In the genomic region with DNA sequence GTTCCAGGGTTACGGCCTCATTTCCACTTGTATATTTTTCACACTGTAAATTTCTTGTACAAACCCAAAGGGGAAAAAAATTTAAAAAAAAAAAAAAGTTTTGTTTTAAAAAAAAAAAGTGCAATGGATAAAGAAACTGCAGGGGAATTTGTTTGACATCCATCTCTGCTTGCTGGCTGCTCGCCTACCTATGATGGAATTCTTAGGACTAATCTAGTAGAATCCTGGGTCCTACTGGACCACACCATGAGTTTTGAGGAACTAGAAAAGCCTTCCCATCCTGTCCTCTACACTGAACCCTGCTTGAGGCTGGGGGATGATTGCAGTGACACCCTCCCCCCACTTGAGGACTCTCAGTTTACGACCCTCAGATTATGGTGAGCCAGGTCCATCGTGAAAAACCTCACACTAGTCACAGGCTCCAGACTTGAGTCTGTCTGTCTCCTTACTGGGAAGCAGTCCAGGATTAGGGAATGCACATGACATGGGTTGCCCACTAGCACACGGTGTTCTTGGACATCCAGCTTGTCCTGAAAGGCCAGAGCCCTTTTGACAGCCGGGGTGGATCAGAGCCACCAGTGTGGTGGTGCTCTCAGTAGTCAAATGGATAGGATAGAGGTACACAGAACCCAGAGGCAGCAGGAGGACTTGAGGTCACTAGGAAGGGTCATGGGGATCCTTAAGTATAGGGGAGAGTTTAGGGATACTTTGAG, we compare ENCODE assay signal across 18 mouse cellular contexts. TPM values are rescaled to one million over a fixed set of nuclear protein-coding genes. Genes with fewer than 3 reads are reported as not detected.
DNase-seq lines count a peak whose midpoint lies in the region; ATAC-seq and TF ChIP-seq lines count a peak whose summit lies in the region.
"Had no signal": no experiment of that assay in that cellular context is flagged by ENCODE, and none has a peak within 500 bp of the region (broad histone marks: within the 10 kb centered on the region; RNA-seq: fewer than 3 reads in every experiment).

No protein-coding gene starts in this region.

- DNase-seq in adrenal gland, postnatal 10 days, result peak; percentile 6
- no peak for DNase-seq in adrenal gland, postnatal 36 days
- peak; percentile 96 for DNase-seq in heart, adult 11 months
- no peak for DNase-seq in heart, postnatal 14 days
- DNase-seq in layer of hippocampus, adult 9-11 months, result peak; percentile 31
- DNase-seq in layer of hippocampus, postnatal 25 days (ENCODE audit: extremely low spot score in 1 of 2, low spot score in 1 of 2), result no peak
- DNase-seq: cerebellum, postnatal 25 days; kidney, adult 8-10 months; kidney, postnatal 36 days; liver; lung, adult 2 months; thymus, adult 18-20 months had no signal

- no peak overlapping the region for H3K4me2 ChIP-seq in intestine, embryonic 15.5 days (replicated peaks)
- H3K4me2 ChIP-seq: embryonic facial prominence, embryonic 12.5 days; hindbrain, embryonic 15.5 days; midbrain, embryonic 15.5 days had no signal

- H3K9ac ChIP-seq in intestine, embryonic 15.5 days, result no peak overlapping the region
- H3K9ac ChIP-seq: embryonic facial prominence, embryonic 12.5 days; hindbrain, embryonic 15.5 days; midbrain, embryonic 15.5 days had no signal

- H3K9me3 ChIP-seq in intestine, embryonic 15.5 days, result no peaks in the 10 kb centered on the region
- H3K9me3 ChIP-seq: embryonic facial prominence, embryonic 12.5 days; hindbrain, embryonic 15.5 days; midbrain, embryonic 15.5 days had no signal

- peaks cover 30% of the 10 kb centered on the region for H3K36me3 ChIP-seq in intestine, embryonic 15.5 days

- TF ChIP-seq POLR2A in cortical plate, adult 2 months (IDR thresholded peaks at IDR 0.05; ENCODE audit: extremely low read depth, insufficient read depth, low read length), result no peak

- H3K4me1 ChIP-seq in cortical plate, adult 2 months (ENCODE audit: control insufficient read depth, insufficient read depth, low read length), result 0 out of 2 replicates have a peak, but pooled peaks cover 2% of the 10 kb centered on the region
- peaks cover 35% of the 10 kb centered on the region for H3K4me1 ChIP-seq in intestine, embryonic 15.5 days (replicated peaks)

- intact Hi-C loops in heart, postnatal 14 days (cut with DNase I), result no loop called here

- peak overlapping the region; percentile 92 for H3K27ac ChIP-seq in cortical plate, adult 2 months (ENCODE audit: insufficient read depth, low read length)
- no peak overlapping the region for H3K27ac ChIP-seq in intestine, embryonic 15.5 days
- H3K27ac ChIP-seq: embryonic facial prominence, embryonic 12.5 days; hindbrain, embryonic 15.5 days; midbrain, embryonic 15.5 days had no signal

- 72% methylated on average over 6 of the region's 6 CpGs for WGBS in intestine, embryonic 15.5 days

- H3K27me3 ChIP-seq in intestine, embryonic 15.5 days (replicated peaks), result no peaks in the 10 kb centered on the region
- H3K27me3 ChIP-seq: embryonic facial prominence, embryonic 12.5 days; hindbrain, embryonic 15.5 days; midbrain, embryonic 15.5 days; Patski had no signal

- no peak for TF ChIP-seq CTCF in cortical plate, adult 2 months (IDR thresholded peaks at IDR 0.05; ENCODE audit: extremely low read depth, insufficient read depth, low read length)

- no peak overlapping the region for H3K4me3 ChIP-seq in cortical plate, adult 2 months (ENCODE audit: insufficient read depth, low read length)
- no peak overlapping the region for H3K4me3 ChIP-seq in intestine, embryonic 15.5 days (replicated peaks)
- H3K4me3 ChIP-seq: embryonic facial prominence, embryonic 12.5 days; hindbrain, embryonic 15.5 days; midbrain, embryonic 15.5 days had no signal

- no peak for ATAC-seq in intestine, embryonic 15.5 days
- ATAC-seq: midbrain, embryonic 15.5 days; Patski had no signal

RNA-seq across cellular contexts. Expression of a gene that starts 12.9 kb away (rescaled TPM):
- 10 to 100 TPM; 63.1 to 77.8 TPM for total RNA-seq in adrenal gland, postnatal 10 days (2021)
- total RNA-seq in adrenal gland, postnatal 36 days (2021), result 10 to 100 TPM; 90.4 to 95.6 TPM
- 10 to 100 TPM; 66.4 to 72.4 TPM for total RNA-seq in heart, postnatal 14 days (2021)
- 10 to 100 TPM; 27.3 to 29.3 TPM for total RNA-seq in layer of hippocampus, postnatal 25 days (2021)
- 39.3 and 40.1 TPM in 2 replicates for polyA plus RNA-seq in cortical plate, adult 2 months (2012; rRNA removed)
- polyA plus RNA-seq in intestine, embryonic 15.5 days (2015; fragmentation: Nextera tagmentation; extraction: Ambion mirVana), result 56.9 and 63.2 TPM in 2 replicates

RNA-seq across cellular contexts. Expression of a gene that starts 18.4 kb away (rescaled TPM):
- total RNA-seq in adrenal gland, postnatal 10 days (2021), result under 1 TPM; 0.21 to 0.48 TPM
- total RNA-seq in adrenal gland, postnatal 36 days (2021), result under 1 TPM; 0.13 to 0.23 TPM
- under 1 TPM in 1 of 2 experiments, not detected in 1; 0.19 TPM for total RNA-seq in heart, postnatal 14 days (2021)
- total RNA-seq in layer of hippocampus, postnatal 25 days (2021), result 1 to 10 TPM; 1.8 to 2.9 TPM
- 7.5 and 8.8 TPM in 2 replicates for polyA plus RNA-seq in cortical plate, adult 2 months (2012; rRNA removed)
- polyA plus RNA-seq in intestine, embryonic 15.5 days (2015; fragmentation: Nextera tagmentation; extraction: Ambion mirVana), result 0.40 and 0.43 TPM in 2 replicates

RNA-seq across cellular contexts. Expression of a gene that starts 20.2 kb away (rescaled TPM):
- total RNA-seq in adrenal gland, postnatal 10 days (2021), result 10 to 100 TPM; 39.3 to 51.5 TPM
- 10 to 100 TPM; 63.9 to 66.5 TPM for total RNA-seq in adrenal gland, postnatal 36 days (2021)
- 10 to 100 TPM; 15.7 to 19.1 TPM for total RNA-seq in heart, postnatal 14 days (2021)
- 100 to 1,000 TPM in 1 of 2 experiments, 10 to 100 TPM in 1; 89.0 to 105 TPM for total RNA-seq in layer of hippocampus, postnatal 25 days (2021)
- polyA plus RNA-seq in cortical plate, adult 2 months (2012; rRNA removed), result 113 and 119 TPM in 2 replicates
- polyA plus RNA-seq in intestine, embryonic 15.5 days (2015; fragmentation: Nextera tagmentation; extraction: Ambion mirVana), result 19.0 and 19.4 TPM in 2 replicates

RNA-seq across cellular contexts. Expression of a gene that starts 20.9 kb away (rescaled TPM):
- 10 to 100 TPM; 50.0 to 58.3 TPM for total RNA-seq in adrenal gland, postnatal 10 days (2021)
- total RNA-seq in adrenal gland, postnatal 36 days (2021), result 10 to 100 TPM; 49.0 to 53.6 TPM
- 10 to 100 TPM; 50.3 to 53.9 TPM for total RNA-seq in heart, postnatal 14 days (2021)
- total RNA-seq in layer of hippocampus, postnatal 25 days (2021), result 10 to 100 TPM; 43.8 to 45.0 TPM
- 68.3 and 70.8 TPM in 2 replicates for polyA plus RNA-seq in cortical plate, adult 2 months (2012; rRNA removed)
- 73.8 and 76.7 TPM in 2 replicates for polyA plus RNA-seq in intestine, embryonic 15.5 days (2015; fragmentation: Nextera tagmentation; extraction: Ambion mirVana)

RNA-seq across cellular contexts. Expression of a gene that starts 21.7 kb away (rescaled TPM):
- 10 to 100 TPM; 26.2 to 29.5 TPM for total RNA-seq in adrenal gland, postnatal 10 days (2021)
- total RNA-seq in adrenal gland, postnatal 36 days (2021), result 10 to 100 TPM; 30.8 to 33.0 TPM
- total RNA-seq in heart, postnatal 14 days (2021), result 10 to 100 TPM; 21.5 to 22.0 TPM
- total RNA-seq in layer of hippocampus, postnatal 25 days (2021), result 10 to 100 TPM; 15.4 to 15.5 TPM
- 10.5 and 10.7 TPM in 2 replicates for polyA plus RNA-seq in cortical plate, adult 2 months (2012; rRNA removed)
- 20.5 and 22.5 TPM in 2 replicates for polyA plus RNA-seq in intestine, embryonic 15.5 days (2015; fragmentation: Nextera tagmentation; extraction: Ambion mirVana)

Comparison
In these comparisons a context has a peak if more than half of its experiments do, and no peak if none do; other contexts are left out.
1. DNase-seq: peak in adrenal gland, postnatal 10 days (single experiment), heart, adult 11 months (single experiment) and layer of hippocampus, adult 9-11 months (single experiment); none in adrenal gland, postnatal 36 days (0 of 2), heart, postnatal 14 days (0 of 2) and layer of hippocampus, postnatal 25 days (0 of 2).